14 mouse cellular contexts compared by ENCODE assay signal in the genomic region with DNA sequence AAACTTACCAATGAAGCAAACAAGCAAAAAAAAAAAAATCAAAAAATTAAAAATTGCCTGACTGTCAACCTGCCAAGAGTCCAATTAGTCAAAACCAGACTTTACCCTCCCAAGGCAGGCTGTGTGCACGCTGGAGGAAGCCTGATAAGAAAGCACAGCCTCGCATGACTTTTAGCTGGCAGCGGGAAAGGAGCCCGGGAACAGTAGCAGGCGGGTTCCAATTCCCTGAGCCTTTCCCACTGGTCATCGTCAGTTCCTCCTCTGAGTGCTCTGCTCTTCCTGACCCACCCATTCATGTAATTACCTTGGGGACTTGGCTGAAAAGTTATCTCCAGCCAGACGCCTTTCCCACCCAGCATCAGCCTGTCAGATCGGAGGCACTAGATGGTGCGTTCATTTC.
DNase-seq lines count a peak whose midpoint lies in the region; ATAC-seq lines count a peak whose summit lies in the region.
"Had no signal": no experiment of that assay in that cellular context is flagged by ENCODE, and none has a peak within 500 bp of the region (broad histone marks: within the 10 kb centered on the region; RNA-seq: fewer than 3 reads in every experiment).

No protein-coding gene starts in this region.

- no peak for ATAC-seq in kidney, embryonic 15.5 days (replicated peaks; ENCODE audit: low FRiP score)
- no peak for ATAC-seq in midbrain, embryonic 16.5 days
- ATAC-seq: intestine, embryonic 16.5 days had no signal

- H3K4me3 ChIP-seq in kidney, embryonic 15.5 days (replicated peaks) = no peak overlapping the region
- H3K4me3 ChIP-seq in midbrain, embryonic 16.5 days (ENCODE audit: low read depth, low read length) = no peak overlapping the region
- H3K4me3 ChIP-seq in forebrain, embryonic 10.5 days = no peak overlapping the region
- H3K4me3 ChIP-seq: erythroblast, embryonic 14.5 days; heart, embryonic 13.5 days; left cerebral cortex, adult 2 months had no signal

- peaks cover 7% of the 10 kb centered on the region; the same call in 1 of the 2 replicates for H3K4me1 ChIP-seq in kidney, embryonic 15.5 days
- H3K4me1 ChIP-seq in midbrain, embryonic 16.5 days (ENCODE audit: control insufficient read depth, insufficient read depth, low read length) = no peaks in the 10 kb centered on the region
- peaks cover 5% of the 10 kb centered on the region; the same call in 1 of the 2 replicates for H3K4me1 ChIP-seq in forebrain, embryonic 10.5 days

- no peak overlapping the region for H3K9ac ChIP-seq in kidney, embryonic 15.5 days
- H3K9ac ChIP-seq in midbrain, embryonic 16.5 days (ENCODE audit: low read depth, low read length) = no peak overlapping the region
- H3K9ac ChIP-seq: heart, embryonic 13.5 days; liver, embryonic 14.5 days had no signal

- 43% methylated on average over 9 of the region's 9 CpGs for WGBS in kidney, embryonic 15.5 days
- WGBS in midbrain, embryonic 16.5 days = 63% methylated on average over 9 of the region's 9 CpGs
- whole genome bisulfite sequencing in forebrain, embryonic 10.5 days = 80% methylated on average over 9 of the region's 9 CpGs

- intact Hi-C loops in gastrocnemius, postnatal 36 days (cut with DNase I) = no loop called here
- intact Hi-C loops in left cerebral cortex, postnatal 25 days (cut with DNase I) = no loop called here

- H3K36me3 ChIP-seq in kidney, embryonic 15.5 days = no peaks in the 10 kb centered on the region
- H3K36me3 ChIP-seq in midbrain, embryonic 16.5 days (ENCODE audit: control insufficient read depth, insufficient read depth, low read length) = no peaks in the 10 kb centered on the region
- no peaks in the 10 kb centered on the region for H3K36me3 ChIP-seq in forebrain, embryonic 10.5 days (replicated peaks)
- H3K36me3 ChIP-seq: heart, embryonic 13.5 days had no signal

- no peaks in the 10 kb centered on the region for H3K9me3 ChIP-seq in kidney, embryonic 15.5 days (replicated peaks)
- no peaks in the 10 kb centered on the region for H3K9me3 ChIP-seq in midbrain, embryonic 16.5 days (replicated peaks; ENCODE audit: control insufficient read depth, low read length, poor library complexity, severe bottlenecking)
- no peaks in the 10 kb centered on the region for H3K9me3 ChIP-seq in forebrain, embryonic 10.5 days
- H3K9me3 ChIP-seq: heart, embryonic 13.5 days had no signal

- no peak overlapping the region for H3K4me2 ChIP-seq in kidney, embryonic 15.5 days
- H3K4me2 ChIP-seq in midbrain, embryonic 16.5 days (ENCODE audit: low read length) = no peak overlapping the region
- H3K4me2 ChIP-seq: heart, embryonic 13.5 days had no signal

- 0 out of 2 replicates have a peak overlapping the region, but pooled peaks have one; percentile 32 for H3K27ac ChIP-seq in kidney, embryonic 15.5 days
- no peak overlapping the region for H3K27ac ChIP-seq in midbrain, embryonic 16.5 days (ENCODE audit: low read length)
- no peak overlapping the region for H3K27ac ChIP-seq in forebrain, embryonic 10.5 days
- H3K27ac ChIP-seq: left cerebral cortex, adult 2 months; liver, embryonic 14.5 days had no signal

- no peaks in the 10 kb centered on the region for H3K27me3 ChIP-seq in kidney, embryonic 15.5 days
- H3K27me3 ChIP-seq in midbrain, embryonic 16.5 days (ENCODE audit: control insufficient read depth, insufficient read depth, low read depth, low read length) = no peaks in the 10 kb centered on the region
- no peaks in the 10 kb centered on the region for H3K27me3 ChIP-seq in forebrain, embryonic 10.5 days (ENCODE audit: poor library complexity, severe bottlenecking)
- H3K27me3 ChIP-seq: heart, embryonic 13.5 days had no signal

- peak; percentile 30 for DNase-seq in gastrocnemius, adult 18-20 months (ENCODE audit: low spot score)
- no peak for DNase-seq in gastrocnemius, postnatal 36 days
- peak; percentile 59 for DNase-seq in gastrocnemius, postnatal 25 days
- DNase-seq in lung, postnatal 36 days = peak; percentile 80
- no peak for DNase-seq in left cerebral cortex, postnatal 25 days (ENCODE audit: low spot score in 2 of 2)
- DNase-seq in forebrain, embryonic 10.5 days (ENCODE audit: extremely low spot score, low spot score) = no peak
- DNase-seq: thymus, adult 2 months had no signal

Comparison
In these comparisons a context has a peak if more than half of its experiments do, and no peak if none do; other contexts are left out.
1. DNase-seq: peak in gastrocnemius, adult 18-20 months (single experiment), gastrocnemius, postnatal 25 days (single experiment) and lung, postnatal 36 days (single experiment); none in gastrocnemius, postnatal 36 days (0 of 2), left cerebral cortex, postnatal 25 days (0 of 2) and forebrain, embryonic 10.5 days (single experiment).